ENCODE assay signal across 28 mouse cellular contexts in the genomic region with DNA sequence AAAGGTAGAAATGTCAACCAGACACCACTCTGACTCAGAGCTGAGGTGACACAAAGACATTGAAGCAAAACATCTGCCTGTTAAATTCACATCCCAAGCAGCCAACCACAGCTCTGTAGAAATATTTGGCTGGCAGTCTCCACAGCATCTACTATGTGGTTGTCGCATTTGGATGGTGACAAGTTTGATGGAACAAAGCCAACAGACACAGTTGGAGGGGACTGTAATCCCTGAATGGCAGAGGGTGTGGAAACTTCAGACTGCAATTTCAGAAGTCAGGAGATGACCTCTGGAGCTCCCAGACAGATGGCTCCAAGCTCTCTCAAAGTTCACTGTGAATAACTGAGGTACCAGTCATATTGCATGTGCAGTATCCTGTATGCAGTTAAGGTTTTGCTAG.
DNase-seq lines count a peak whose midpoint lies in the region; ATAC-seq and TF ChIP-seq lines count a peak whose summit lies in the region.
"Had no signal": no experiment of that assay in that cellular context is flagged by ENCODE, and none has a peak within 500 bp of the region (broad histone marks: within the 10 kb centered on the region; RNA-seq: fewer than 3 reads in every experiment).

No protein-coding gene starts in this region.

- no peak overlapping the region for H3K4me2 ChIP-seq in forebrain, embryonic 16.5 days (ENCODE audit: low read length)
- H3K4me2 ChIP-seq: intestine, embryonic 15.5 days; lung, embryonic 15.5 days; midbrain, embryonic 12.5 days had no signal

- DNase-seq in forebrain, embryonic 10.5 days (ENCODE audit: extremely low spot score, low spot score): no peak
- peak; percentile 7 to 8 for DNase-seq in heart, postnatal 10 days
- DNase-seq in heart, adult 18-20 months: no peak
- DNase-seq in lung, postnatal 10 days: peak; percentile 5
- no peak for DNase-seq in lung, adult 18-20 months
- peak; percentile 75 for DNase-seq in brain, embryonic 14.5 days (ENCODE audit: low read depth)
- DNase-seq: adrenal gland, adult 2 months; adrenal gland, postnatal 36 days; cerebellum, adult 11 months; cerebellum, postnatal 14 days; gastrocnemius, postnatal 14 days; kidney, adult 9 months; kidney, postnatal 10 days; layer of hippocampus, postnatal 36 days; liver; lung, postnatal 4 days; thymus, adult 2 months; thymus, postnatal 36 days had no signal

- TF ChIP-seq CTCF in brain, embryonic 14.5 days (IDR thresholded peaks at IDR 0.05; ENCODE audit: borderline replicate concordance, extremely low read depth, insufficient read depth, insufficient read length): no peak

- 31% methylated on average over 1 of the region's 1 CpGs for WGBS in forebrain, embryonic 16.5 days
- WGBS in forebrain, embryonic 10.5 days: 79% methylated on average over 1 of the region's 1 CpGs

- H3K9ac ChIP-seq in forebrain, embryonic 16.5 days (replicated peaks; ENCODE audit: low read depth, low read length): no peak overlapping the region
- H3K9ac ChIP-seq: intestine, embryonic 15.5 days; liver, embryonic 14.5 days; lung, embryonic 15.5 days; midbrain, embryonic 12.5 days had no signal

- no peak overlapping the region for H3K4me3 ChIP-seq in forebrain, embryonic 16.5 days (replicated peaks; ENCODE audit: low read length)
- H3K4me3 ChIP-seq in forebrain, embryonic 10.5 days: no peak overlapping the region
- H3K4me3 ChIP-seq: hindbrain, embryonic 10.5 days; intestine, embryonic 15.5 days; lung, embryonic 15.5 days; megakaryocyte, embryonic 14.5 days; midbrain, embryonic 12.5 days had no signal

- 0 out of 2 replicates have a peak, but pooled peaks cover 2% of the 10 kb centered on the region for H3K4me1 ChIP-seq in forebrain, embryonic 16.5 days (replicated peaks; ENCODE audit: control insufficient read depth, insufficient read depth, low read length)
- H3K4me1 ChIP-seq in forebrain, embryonic 10.5 days: no peaks in the 10 kb centered on the region
- H3K4me1 ChIP-seq: hindbrain, embryonic 10.5 days; intestine, embryonic 15.5 days; lung, embryonic 15.5 days; megakaryocyte, embryonic 14.5 days; midbrain, embryonic 12.5 days had no signal

- ATAC-seq in forebrain, embryonic 16.5 days: 0 out of 2 replicates have a peak, but pooled peaks have one; percentile 43
- ATAC-seq: activated CD4-positive, CD25-positive, alpha-beta regulatory T cell, adult 4 months; CD4-positive, CD25-positive, alpha-beta regulatory T cell, adult 4 months; hindbrain, embryonic 16.5 days; intestine, embryonic 15.5 days had no signal

- no peak for TF ChIP-seq POLR2A in brain, embryonic 14.5 days (IDR thresholded peaks at IDR 0.05; ENCODE audit: borderline replicate concordance, extremely low read depth, insufficient read depth, insufficient read length, poor library complexity, severe bottlenecking)

- no peaks in the 10 kb centered on the region for H3K36me3 ChIP-seq in forebrain, embryonic 16.5 days (ENCODE audit: control insufficient read depth, insufficient read depth)
- H3K36me3 ChIP-seq in forebrain, embryonic 10.5 days (replicated peaks): no peaks in the 10 kb centered on the region
- H3K36me3 ChIP-seq: hindbrain, embryonic 10.5 days; intestine, embryonic 15.5 days; lung, embryonic 15.5 days; midbrain, embryonic 12.5 days had no signal

- no peaks in the 10 kb centered on the region for H3K27me3 ChIP-seq in forebrain, embryonic 16.5 days (replicated peaks; ENCODE audit: control insufficient read depth, insufficient read depth, low read length)
- H3K27me3 ChIP-seq in forebrain, embryonic 10.5 days (ENCODE audit: poor library complexity, severe bottlenecking): no peaks in the 10 kb centered on the region
- H3K27me3 ChIP-seq: intestine, embryonic 15.5 days; lung, embryonic 15.5 days; megakaryocyte, embryonic 14.5 days; midbrain, embryonic 12.5 days had no signal

- H3K27ac ChIP-seq in forebrain, embryonic 16.5 days (ENCODE audit: low read length): no peak overlapping the region
- H3K27ac ChIP-seq in forebrain, embryonic 10.5 days: no peak overlapping the region
- H3K27ac ChIP-seq: hindbrain, embryonic 10.5 days; intestine, embryonic 15.5 days; liver, embryonic 14.5 days; lung, embryonic 15.5 days; midbrain, embryonic 12.5 days had no signal

- intact Hi-C loops in heart, postnatal 10 days (cut with DNase I): no loop called here

- no peaks in the 10 kb centered on the region for H3K9me3 ChIP-seq in forebrain, embryonic 16.5 days (ENCODE audit: control insufficient read depth, low read length)
- H3K9me3 ChIP-seq in forebrain, embryonic 10.5 days: no peaks in the 10 kb centered on the region
- H3K9me3 ChIP-seq: hindbrain, embryonic 10.5 days; intestine, embryonic 15.5 days; lung, embryonic 15.5 days; megakaryocyte, embryonic 14.5 days; midbrain, embryonic 12.5 days had no signal

Comparison
In these comparisons a context has a peak if more than half of its experiments do, and no peak if none do; other contexts are left out.
1. DNase-seq: peak in heart, postnatal 10 days (2 of 2), lung, postnatal 10 days (single experiment) and brain, embryonic 14.5 days (single experiment); none in forebrain, embryonic 10.5 days (single experiment), heart, adult 18-20 months (0 of 2) and lung, adult 18-20 months (0 of 2).